Mouse (Mus musculus): ENCODE data around the gene Sec24c. TPM values are rescaled to one million over a fixed set of nuclear protein-coding genes. Genes with fewer than 3 reads are reported as not detected.

The Sec24c gene
- polyA plus RNA-seq, 1 experiment from 2014 or later: 92.7 TPM

DNA sequence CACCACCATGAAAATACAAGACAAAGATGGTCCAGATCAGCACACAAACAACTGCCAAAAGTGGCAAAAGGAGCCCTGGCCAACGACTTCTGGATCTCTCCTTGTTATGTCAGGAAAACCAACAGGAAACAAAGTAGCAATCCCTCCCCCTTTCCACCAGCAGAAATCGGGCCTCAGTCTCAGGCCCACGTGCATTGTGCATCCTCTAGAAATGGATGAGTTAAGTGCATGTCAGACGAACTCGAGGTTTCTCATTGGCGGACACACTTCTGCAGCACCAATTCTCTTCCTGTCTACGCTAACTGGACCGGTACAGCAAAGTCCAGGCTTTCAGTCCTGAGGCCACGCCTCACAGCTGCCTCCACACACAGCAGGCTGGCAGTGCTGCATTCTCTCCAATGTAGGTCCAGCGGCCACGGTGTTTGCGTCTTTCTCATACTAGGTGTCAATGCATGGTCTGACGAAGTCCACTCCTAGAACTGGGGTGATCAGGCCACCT is 61.8 kb downstream of the Sec24c start:
- 78% methylated on average over 13 of the region's 13 CpGs for WGBS
- H3K9ac ChIP-seq (ENCODE audit: low read depth, low read length): no peak overlapping the region
- peak overlapping the region; percentile 68; the same call in 1 of the 2 replicates for H3K27ac ChIP-seq (ENCODE audit: low read length)
- peaks cover 30% of the 10 kb centered on the region for H3K4me1 ChIP-seq (ENCODE audit: control insufficient read depth, insufficient read depth, low read length)
- H3K4me3 ChIP-seq (ENCODE audit: low read length): no peak overlapping the region
- H3K4me2 ChIP-seq (ENCODE audit: low read depth, low read length): no peak overlapping the region
- no peak for ATAC-seq
- H3K9me3 ChIP-seq (ENCODE audit: control insufficient read depth, low read length): no peaks in the 10 kb centered on the region
- H3K27me3 ChIP-seq (replicated peaks; ENCODE audit: control insufficient read depth, insufficient read depth, low read length): no peaks in the 10 kb centered on the region
- no peaks in the 10 kb centered on the region; the same call in 1 of the 2 replicates for H3K36me3 ChIP-seq (ENCODE audit: control insufficient read depth, insufficient read depth, low read length)

DNA sequence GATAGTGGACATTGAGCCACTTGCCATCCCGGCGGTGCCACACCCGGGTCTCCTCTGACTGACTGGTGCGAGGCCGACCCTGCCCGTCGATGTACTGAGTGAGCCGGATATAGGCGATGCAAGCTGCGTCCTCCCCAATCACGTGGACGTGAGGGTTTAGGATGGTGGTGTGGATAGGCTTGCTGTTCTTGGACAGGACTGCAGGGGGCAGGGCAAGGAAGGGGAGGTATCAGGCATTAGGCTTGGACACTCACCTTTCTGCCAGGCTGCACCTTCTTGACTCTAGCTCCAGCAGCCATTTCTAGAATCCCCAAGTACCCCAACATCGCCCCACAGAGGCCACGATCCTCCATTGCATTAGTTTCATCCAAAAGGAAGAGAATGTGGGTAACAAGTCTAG is 63.2 kb downstream of the Sec24c start:
- Histone ChIP-seq H3K36me3 (ENCODE audit: control insufficient read depth, insufficient read depth, low read length) (peaks cover 7% of the 10 kb centered on the region; the same call in 1 of the 2 replicates), H3K4me2 (ENCODE audit: low read depth, low read length) (no peak overlapping the region), H3K4me1 (ENCODE audit: control insufficient read depth, insufficient read depth, low read length) (peaks cover 25% of the 10 kb centered on the region), H3K4me3 (ENCODE audit: low read length) (no peak overlapping the region), H3K9me3 (ENCODE audit: control insufficient read depth, low read length) (no peaks in the 10 kb centered on the region), H3K27me3 (replicated peaks; ENCODE audit: control insufficient read depth, insufficient read depth, low read length) (no peaks in the 10 kb centered on the region), H3K9ac (ENCODE audit: low read depth, low read length) (0 out of 2 replicates have a peak overlapping the region, but pooled peaks have one; percentile 11), H3K27ac (ENCODE audit: low read length) (no peak overlapping the region)
- 34% methylated on average over 14 of the region's 14 CpGs for WGBS
- ATAC-seq: peak; percentile 9; the same call in 1 of the 2 replicates

- no peak for ATAC-seq
- Histone ChIP-seq H3K9me3 (ENCODE audit: control insufficient read depth, low read length) (no peaks in the 10 kb centered on the region), H3K9ac (ENCODE audit: low read depth, low read length) (no peak overlapping the region), H3K36me3 (ENCODE audit: control insufficient read depth, insufficient read depth, low read length) (peaks cover 7% of the 10 kb centered on the region; the same call in 1 of the 2 replicates), H3K27ac (ENCODE audit: low read length) (no peak overlapping the region), H3K4me1 (ENCODE audit: control insufficient read depth, insufficient read depth, low read length) (peaks cover 19% of the 10 kb centered on the region), H3K4me2 (ENCODE audit: low read depth, low read length) (no peak overlapping the region), H3K4me3 (ENCODE audit: low read length) (no peak overlapping the region), H3K27me3 (replicated peaks; ENCODE audit: control insufficient read depth, insufficient read depth, low read length) (no peaks in the 10 kb centered on the region)
- 87% methylated on average over 8 of the region's 8 CpGs for WGBS
Measured at GRCm38 (mm10) chr14:20738511-20738910, 64.4 kb downstream of the Sec24c start.

DNA sequence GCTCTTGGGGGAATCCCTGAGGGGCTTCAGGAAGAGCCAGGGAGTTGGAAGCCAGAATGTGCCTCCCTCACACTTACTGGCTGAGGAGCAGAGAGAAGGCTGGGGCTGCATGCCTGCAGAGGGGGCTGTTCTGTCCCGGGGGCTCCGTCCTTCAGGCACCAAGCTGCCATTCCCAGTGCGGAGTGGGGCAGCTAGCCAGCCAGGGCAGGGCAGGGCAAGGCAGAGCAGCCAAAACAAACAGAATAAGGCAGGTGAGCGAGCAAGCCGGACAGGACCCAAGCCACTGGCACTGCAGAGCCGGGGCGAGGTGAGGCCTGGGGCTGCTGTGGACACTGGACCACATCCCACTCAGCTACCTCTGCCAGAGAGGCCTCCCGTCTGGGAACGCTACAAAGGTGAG is 67.2 kb downstream of the Sec24c start:
- Histone ChIP-seq H3K4me1 (ENCODE audit: control insufficient read depth, insufficient read depth, low read length) (peaks cover 6% of the 10 kb centered on the region), H3K9ac (ENCODE audit: low read depth, low read length) (no peak overlapping the region), H3K4me2 (ENCODE audit: low read depth, low read length) (no peak overlapping the region), H3K27me3 (replicated peaks; ENCODE audit: control insufficient read depth, insufficient read depth, low read length) (no peaks in the 10 kb centered on the region), H3K36me3 (ENCODE audit: control insufficient read depth, insufficient read depth, low read length) (peaks cover 7% of the 10 kb centered on the region; the same call in 1 of the 2 replicates), H3K4me3 (ENCODE audit: low read length) (no peak overlapping the region), H3K27ac (ENCODE audit: low read length) (no peak overlapping the region), H3K9me3 (ENCODE audit: control insufficient read depth, low read length) (no peaks in the 10 kb centered on the region)
- no peak for ATAC-seq
- 89% methylated on average over 9 of the region's 9 CpGs for WGBS

DNA sequence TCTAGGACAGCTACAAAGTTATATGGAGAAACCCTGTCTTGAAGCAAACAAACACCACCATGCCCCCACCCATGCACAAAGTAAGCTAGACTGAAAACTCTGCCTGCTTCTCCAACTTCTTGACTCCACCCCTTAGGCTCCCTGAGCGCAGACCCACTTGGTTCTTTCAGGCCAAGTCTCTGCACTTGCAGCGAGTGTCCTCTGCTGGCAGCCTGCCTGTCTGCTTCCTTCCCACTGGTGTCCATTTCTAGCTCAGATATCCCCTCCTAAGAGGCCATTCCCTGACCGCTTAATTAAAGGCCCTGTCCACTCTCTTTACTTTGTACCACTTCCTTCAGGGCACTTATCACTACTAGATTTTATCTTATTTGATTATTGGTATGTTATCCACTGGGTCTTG is 69.5 kb downstream of the Sec24c start:
- WGBS: 69% methylated on average over 3 of the region's 3 CpGs
- Histone ChIP-seq H3K36me3 (ENCODE audit: control insufficient read depth, insufficient read depth, low read length) (peaks cover 7% of the 10 kb centered on the region; the same call in 1 of the 2 replicates), H3K4me3 (ENCODE audit: low read length) (no peak overlapping the region), H3K9me3 (ENCODE audit: control insufficient read depth, low read length) (no peaks in the 10 kb centered on the region), H3K4me2 (ENCODE audit: low read depth, low read length) (no peak overlapping the region), H3K4me1 (ENCODE audit: control insufficient read depth, insufficient read depth, low read length) (no peaks in the 10 kb centered on the region), H3K27ac (ENCODE audit: low read length) (no peak overlapping the region), H3K9ac (ENCODE audit: low read depth, low read length) (no peak overlapping the region), H3K27me3 (replicated peaks; ENCODE audit: control insufficient read depth, insufficient read depth, low read length) (no peaks in the 10 kb centered on the region)
- no peak for ATAC-seq

Small RNAs within 50 kb of the gene (microRNA-seq; reads per million reads assigned to microRNA genes)
- gene Mir6946: 1.1 reads per million

Other genes with a start within 250 kb of the Sec24c start
- gene Cfap70, start 222.1 kb upstream of the Sec24c start, polyA plus RNA-seq (2015; fragmentation: Nextera tagmentation; extraction: Ambion mirVana): 0.12 and 0.18 TPM in 2 replicates
- gene Anxa7, start 194.2 kb upstream of the Sec24c start, polyA plus RNA-seq (2015; fragmentation: Nextera tagmentation; extraction: Ambion mirVana): 45.9 TPM in 2 replicates
- gene Mss51, start 177.4 kb upstream of the Sec24c start, polyA plus RNA-seq (2015; fragmentation: Nextera tagmentation; extraction: Ambion mirVana): 0.45 and 0.65 TPM in 2 replicates
- 17.3 and 22.6 TPM in 2 replicates for gene Ppp3cb, start 127.7 kb upstream of the Sec24c start, polyA plus RNA-seq (2015; fragmentation: Nextera tagmentation; extraction: Ambion mirVana)
- 3.1 and 3.3 TPM in 2 replicates for gene Usp54, start 33.2 kb upstream of the Sec24c start, polyA plus RNA-seq (2015; fragmentation: Nextera tagmentation; extraction: Ambion mirVana)
- gene Myoz1, start 17.8 kb upstream of the Sec24c start, polyA plus RNA-seq (2015; fragmentation: Nextera tagmentation; extraction: Ambion mirVana): 0.26 and 0.53 TPM in 2 replicates
- gene Synpo2l, start 6.0 kb upstream of the Sec24c start, polyA plus RNA-seq (2015; fragmentation: Nextera tagmentation; extraction: Ambion mirVana): 0.10 and 0.20 TPM in 2 replicates
- gene Fut11, start 20.7 kb downstream of the Sec24c start, polyA plus RNA-seq (2015; fragmentation: Nextera tagmentation; extraction: Ambion mirVana): 15.0 and 16.0 TPM in 2 replicates
- 171 and 190 TPM in 2 replicates for gene Chchd1, start 28.7 kb downstream of the Sec24c start, polyA plus RNA-seq (2015; fragmentation: Nextera tagmentation; extraction: Ambion mirVana)
- gene Zswim8, start 33.2 kb downstream of the Sec24c start, polyA plus RNA-seq (2015; fragmentation: Nextera tagmentation; extraction: Ambion mirVana): 21.8 and 23.3 TPM in 2 replicates
- 18.3 and 21.2 TPM in 2 replicates for gene Ndst2, start 60.3 kb downstream of the Sec24c start, polyA plus RNA-seq (2015; fragmentation: Nextera tagmentation; extraction: Ambion mirVana)
- gene Camk2g, start 119.8 kb downstream of the Sec24c start, polyA plus RNA-seq (2015; fragmentation: Nextera tagmentation; extraction: Ambion mirVana): 33.6 and 35.8 TPM in 2 replicates
- 2.7 and 2.9 TPM in 2 replicates for gene Plau, start 162.4 kb downstream of the Sec24c start, polyA plus RNA-seq (2015; fragmentation: Nextera tagmentation; extraction: Ambion mirVana)

Data from intestine, embryonic 16.5 days (tissue).